Mouse (Mus musculus) cortical plate, adult 2 months (tissue): Measurements from ENCODE around the gene Tnrc6b.

Experiments
- CTCF ChIP-seq: fragments of 200-500 bp; IDR thresholded peaks from 2 replicates; pipeline ENCODE4 v1.5.1; 2011; ENCODE audit warnings: mild to moderate bottlenecking, control low read depth, low read length; ENCODE audit not compliant: insufficient read depth; ENCODE audit errors: extremely low read depth
- POLR2A ChIP-seq: fragments of 200-500 bp; IDR thresholded peaks from 2 replicates; pipeline ENCODE4 v1.6.1; 2011; ENCODE audit warnings: mild to moderate bottlenecking, low read length, control low read depth; ENCODE audit not compliant: insufficient read depth; ENCODE audit errors: extremely low read depth

GRCm38 (mm10) chr15:80800201-80800600 lies 89.1 kb downstream of the Tnrc6b start:
- TF ChIP-seq CTCF (no peak), POLR2A (no peak)
